Mouse (Mus musculus) hindbrain, embryonic 14.5 days (tissue): ENCODE results near the gene Cnih3. TPM values are rescaled to one million over a fixed set of nuclear protein-coding genes. Genes with fewer than 3 reads are reported as not detected.

Source experiments
- ATAC-seq: fragments of 200-750 bp; cut with Nextera tagmentation; 2 replicates; pipeline ENCODE4 v1.8.0; 2017; ENCODE audit warnings: moderate number of reproducible peaks, mild to moderate bottlenecking, moderate TSS enrichment, moderate library complexity; ENCODE audit not compliant: low FRiP score
- DNase-seq: peaks from one replicate; pipeline ENCODE4 v3.0.0-alpha.2; 2015; ENCODE audit warnings: low spot score
- H3K27ac ChIP-seq: fragments of 300-500 bp; sonication (generic); 2 replicates; pipeline ENCODE4 v1.5.1; 2014; ENCODE audit warnings: mild to moderate bottlenecking, moderate library complexity
- H3K27me3 ChIP-seq: fragments of 300-500 bp; sonication (generic); 2 replicates; pipeline ENCODE4 v1.6.1; 2014; ENCODE audit warnings: mild to moderate bottlenecking, low read length, mixed read lengths; ENCODE audit not compliant: control insufficient read depth, insufficient read depth
- H3K36me3 ChIP-seq: fragments of 300-500 bp; sonication (generic); replicated peaks from 2 replicates; pipeline ENCODE4 v1.6.1; 2014; ENCODE audit not compliant: control insufficient read depth, insufficient read depth
- H3K4me1 ChIP-seq: fragments of 300-500 bp; sonication (generic); replicated peaks from 2 replicates; pipeline ENCODE4 v1.6.1; 2014; ENCODE audit warnings: antibody characterized with exemption, low read length, mixed read lengths; ENCODE audit not compliant: control insufficient read depth, insufficient read depth
- H3K4me2 ChIP-seq: fragments of 300-500 bp; sonication (generic); replicated peaks from 2 replicates; pipeline ENCODE4 v1.6.1; 2014; ENCODE audit warnings: mild to moderate bottlenecking, moderate library complexity
- H3K4me3 ChIP-seq: fragments of 300-500 bp; sonication (generic); replicated peaks from 2 replicates; pipeline ENCODE4 v1.5.1; 2014; ENCODE audit warnings: mild to moderate bottlenecking, low read length
- H3K9ac ChIP-seq: fragments of 300-500 bp; sonication (generic); 2 replicates; pipeline ENCODE4 v1.6.1; 2014
- H3K9me3 ChIP-seq: fragments of 300-500 bp; sonication (generic); 2 replicates; pipeline ENCODE4 v1.6.1; 2016; ENCODE audit warnings: low read length; ENCODE audit not compliant: control insufficient read depth
- WGBS: fragments of 180-500 bp; shearing (Covaris S2); extraction: QIAGEN DNeasy Blood & Tissue Kit; methylation state at CpG from one replicate; pipeline ENCODE4 v1.1.7; 2014; 5-methylcytosine and 5-hydroxymethylcytosine counted together
- polyA plus RNA-seq: library from polyadenylated mRNA; unstranded; fragments of >200 nt; fragmentation: Nextera tagmentation; extraction: Ambion mirVana; gene quantifications from 2 replicates; pipeline ENCODE4 v1.2.1, GENCODE M21; 2014

Gene Cnih3
- polyA plus RNA-seq, 1 experiment from 2014 or later: 12.7 TPM

DNA sequence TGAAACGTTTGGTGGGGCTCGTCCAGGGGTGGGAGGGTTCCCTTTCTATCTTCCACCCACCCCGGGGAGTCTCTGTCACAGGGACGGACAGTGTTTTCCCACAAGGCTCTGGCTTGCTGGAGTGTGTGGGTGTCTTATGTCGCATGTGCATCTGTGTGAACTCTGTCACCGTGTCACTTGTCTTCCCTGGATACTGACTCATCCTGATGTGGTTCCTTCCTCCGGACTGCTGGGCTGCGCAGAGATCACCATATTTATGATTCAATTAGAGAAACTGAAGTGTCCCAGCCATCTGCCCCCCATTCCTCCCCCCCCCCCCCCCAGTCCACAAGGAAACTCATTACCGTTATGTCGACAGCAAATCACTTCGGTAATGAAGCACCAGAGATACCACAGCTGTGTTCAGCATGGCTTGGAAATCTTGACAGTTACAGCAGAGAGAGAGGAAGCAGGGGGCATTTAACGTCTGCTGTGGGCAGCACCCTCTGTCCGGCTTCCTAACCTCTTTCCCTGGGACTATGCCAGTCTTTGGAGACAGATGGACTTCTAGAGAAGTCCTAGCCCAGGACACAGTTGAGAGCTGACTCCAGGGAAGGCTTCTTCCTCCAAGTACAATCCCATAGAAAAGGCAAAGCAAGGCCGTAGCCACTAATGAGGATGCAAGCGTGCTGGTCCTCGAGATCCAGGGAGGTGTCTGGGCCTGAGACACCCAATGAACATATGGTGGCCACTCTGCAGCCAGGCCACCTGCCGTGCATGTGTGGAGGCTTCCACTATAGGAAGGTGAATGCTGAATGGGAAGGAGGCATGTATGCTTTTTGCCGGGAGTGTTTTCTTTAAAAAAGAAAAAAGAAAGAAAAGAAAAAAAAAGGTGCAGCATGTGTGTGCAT is 55.9 kb downstream of the Cnih3 start:
- no peaks in the 10 kb centered on the region for H3K36me3 ChIP-seq
- 45% methylated on average over 18 of the region's 18 CpGs for WGBS
- no peak overlapping the region for H3K4me2 ChIP-seq
- DNase-seq (no peak), ATAC-seq (peak; percentile 44)
- H3K9ac ChIP-seq: no peak overlapping the region
- no peaks in the 10 kb centered on the region for H3K27me3 ChIP-seq
- H3K27ac ChIP-seq: peak overlapping the region; percentile 69; the same call in 1 of the 2 replicates
- no peaks in the 10 kb centered on the region for H3K9me3 ChIP-seq
- H3K4me3 ChIP-seq: no peak overlapping the region
- H3K4me1 ChIP-seq: peaks cover 20% of the 10 kb centered on the region

DNA sequence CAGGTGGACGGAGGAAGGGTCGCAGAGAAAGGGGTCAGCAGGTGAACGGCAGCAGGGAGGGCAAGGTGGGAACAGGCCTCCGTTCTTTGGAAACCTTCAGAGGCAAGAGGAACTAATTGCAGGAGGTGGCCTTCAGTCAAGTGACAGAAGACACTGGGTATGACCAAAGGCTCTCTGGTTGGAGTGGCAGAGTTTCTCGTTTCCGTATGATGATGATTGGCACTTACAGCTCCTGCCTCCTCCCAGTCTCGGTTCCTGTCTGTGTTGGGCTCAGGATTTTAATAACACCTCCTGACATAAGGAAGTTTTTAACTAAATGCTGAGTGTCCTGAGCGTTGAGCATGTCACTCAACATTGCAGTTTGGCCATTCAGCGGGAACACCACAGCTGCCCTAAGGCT is 57.3 kb downstream of the Cnih3 start:
- Histone ChIP-seq H3K27me3 (no peaks in the 10 kb centered on the region), H3K36me3 (no peaks in the 10 kb centered on the region), H3K27ac (no peak overlapping the region), H3K4me3 (no peak overlapping the region), H3K9me3 (no peaks in the 10 kb centered on the region), H3K9ac (no peak overlapping the region), H3K4me1 (peaks cover 20% of the 10 kb centered on the region), H3K4me2 (no peak overlapping the region)
- no peak for DNase-seq
- WGBS: 83% methylated on average over 9 of the region's 9 CpGs
- ATAC-seq: no peak

DNA sequence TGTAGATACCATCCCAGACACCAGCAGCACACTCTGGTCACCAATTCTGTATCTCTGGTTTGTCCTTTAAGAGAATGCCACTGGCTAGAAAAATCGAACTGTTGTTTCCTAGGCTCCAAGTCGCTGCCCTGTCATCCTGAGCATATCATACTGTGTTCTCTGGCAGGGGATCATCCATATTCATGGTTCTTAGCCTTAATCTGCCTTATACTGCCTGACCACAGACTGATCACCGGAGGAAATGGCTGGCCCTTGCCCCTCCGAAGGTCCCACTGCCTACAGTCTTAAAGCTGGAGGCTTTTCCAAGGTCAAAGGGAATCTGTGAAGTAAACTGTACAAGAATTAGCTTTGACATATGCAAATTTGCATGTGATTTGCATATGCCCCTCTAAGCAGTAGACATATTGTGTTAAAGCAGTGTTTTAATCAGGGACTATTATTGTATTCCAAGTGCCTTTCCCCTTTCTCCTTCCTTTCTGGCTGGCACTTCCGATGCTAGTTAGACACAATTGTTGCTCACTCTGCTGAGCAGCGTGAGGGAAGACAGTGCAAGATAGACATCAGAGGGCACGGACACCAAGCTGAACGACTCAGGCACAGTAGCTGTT is 58.3 kb downstream of the Cnih3 start:
- ATAC-seq: no peak

DNA sequence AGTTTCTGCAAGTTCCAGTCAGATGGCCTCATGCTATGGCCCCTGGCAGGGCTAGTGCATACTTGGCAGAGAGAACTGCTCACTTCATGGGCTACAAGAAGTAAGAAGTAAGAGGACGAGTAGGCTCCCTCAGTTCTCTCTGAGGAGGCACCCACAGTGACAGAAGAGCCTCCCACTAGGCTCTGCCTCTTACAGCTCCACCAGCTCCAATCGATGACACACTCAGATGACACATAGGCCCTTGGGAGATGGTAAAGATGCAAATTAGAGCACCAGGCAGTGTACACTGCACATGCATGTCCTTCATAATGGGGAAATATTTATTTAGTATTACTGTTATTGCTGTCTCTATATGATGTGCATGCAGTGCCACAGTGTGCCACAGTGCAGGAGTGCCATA is 62.6 kb downstream of the Cnih3 start:
- Histone ChIP-seq H3K4me1 (peaks cover 9% of the 10 kb centered on the region; the same call in 1 of the 2 replicates), H3K4me2 (no peak overlapping the region), H3K4me3 (no peak overlapping the region), H3K27me3 (no peaks in the 10 kb centered on the region), H3K9ac (no peak overlapping the region), H3K36me3 (no peaks in the 10 kb centered on the region), H3K9me3 (no peaks in the 10 kb centered on the region), H3K27ac (no peak overlapping the region)
- WGBS: 70% methylated on average over 2 of the region's 2 CpGs
- no peak for ATAC-seq
- no peak for DNase-seq

More for the DNA sequence above, 58.3 kb downstream of the Cnih3 start:
- H3K4me3 ChIP-seq: no peak overlapping the region
- no peak overlapping the region for H3K9ac ChIP-seq
- no peaks in the 10 kb centered on the region for H3K36me3 ChIP-seq
- peaks cover 20% of the 10 kb centered on the region for H3K4me1 ChIP-seq
- no peaks in the 10 kb centered on the region for H3K9me3 ChIP-seq
- H3K4me2 ChIP-seq: no peak overlapping the region
- no peak for DNase-seq
- 0 out of 2 replicates have a peak overlapping the region, but pooled peaks have one; percentile 14 for H3K27ac ChIP-seq
- H3K27me3 ChIP-seq: no peaks in the 10 kb centered on the region
- WGBS: 32% methylated on average over 8 of the region's 8 CpGs

DNA sequence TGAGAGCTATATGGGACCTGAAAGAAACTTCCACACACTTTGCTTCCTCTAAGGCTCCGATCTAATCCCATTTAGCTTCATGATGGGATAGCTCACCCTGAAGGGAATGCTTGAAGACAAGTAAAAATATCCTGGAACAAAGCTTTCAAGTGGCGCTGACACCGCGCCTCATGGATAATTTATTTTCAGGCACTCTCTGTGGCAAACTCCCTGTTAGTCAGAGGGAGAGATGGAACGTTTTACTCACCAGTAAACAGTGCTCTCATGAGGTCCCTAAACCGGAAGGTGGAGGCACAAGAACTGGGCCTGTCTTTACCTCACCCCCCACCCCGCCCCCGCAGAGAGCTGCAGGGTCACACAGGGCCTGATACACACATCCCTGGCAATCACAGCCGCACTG is 64.4 kb downstream of the Cnih3 start:
- H3K27me3 ChIP-seq: no peaks in the 10 kb centered on the region
- no peak for DNase-seq
- H3K4me2 ChIP-seq: no peak overlapping the region
- no peaks in the 10 kb centered on the region for H3K9me3 ChIP-seq
- H3K27ac ChIP-seq: no peak overlapping the region
- peaks cover 4% of the 10 kb centered on the region; the same call in 1 of the 2 replicates for H3K4me1 ChIP-seq
- 79% methylated on average over 9 of the region's 9 CpGs for WGBS
- no peaks in the 10 kb centered on the region for H3K36me3 ChIP-seq
- no peak overlapping the region for H3K4me3 ChIP-seq
- no peak overlapping the region for H3K9ac ChIP-seq
- no peak for ATAC-seq

DNA sequence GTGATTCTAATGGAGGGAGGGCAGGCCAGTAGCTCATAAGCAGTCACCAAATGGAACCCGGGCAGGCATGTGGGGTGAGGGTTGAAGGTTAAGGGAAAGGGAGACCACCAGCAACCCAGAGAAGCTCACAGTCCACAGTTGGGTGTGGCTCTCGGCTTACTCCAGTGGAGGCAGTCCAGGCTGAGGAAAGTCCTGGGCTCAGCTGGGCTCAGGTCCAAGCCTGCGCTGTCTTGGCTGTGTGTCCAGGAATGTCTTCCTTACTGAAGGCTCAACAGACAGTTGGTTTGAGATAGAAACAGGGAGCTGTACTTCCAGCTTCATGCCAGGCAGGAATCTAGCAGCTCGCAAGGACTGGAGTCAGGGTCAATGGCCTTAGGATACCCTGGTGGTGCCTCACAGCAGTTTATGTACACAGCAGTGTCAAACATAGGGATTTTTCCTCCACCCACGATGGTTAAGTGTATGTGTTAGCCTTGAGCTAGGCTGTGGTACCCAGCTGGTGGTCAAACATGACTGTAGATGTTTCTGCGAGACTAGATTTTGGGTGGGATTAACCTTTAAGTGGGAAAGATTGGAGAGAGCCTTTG is 65.6 kb downstream of the Cnih3 start:
- Histone ChIP-seq H3K27me3 (no peaks in the 10 kb centered on the region), H3K4me1 (peaks cover 10% of the 10 kb centered on the region), H3K9me3 (no peaks in the 10 kb centered on the region), H3K9ac (no peak overlapping the region), H3K4me3 (no peak overlapping the region), H3K36me3 (no peaks in the 10 kb centered on the region), H3K27ac (no peak overlapping the region), H3K4me2 (no peak overlapping the region)
- ATAC-seq (no peak), DNase-seq (no peak)
- 79% methylated on average over 6 of the region's 6 CpGs for WGBS

DNA sequence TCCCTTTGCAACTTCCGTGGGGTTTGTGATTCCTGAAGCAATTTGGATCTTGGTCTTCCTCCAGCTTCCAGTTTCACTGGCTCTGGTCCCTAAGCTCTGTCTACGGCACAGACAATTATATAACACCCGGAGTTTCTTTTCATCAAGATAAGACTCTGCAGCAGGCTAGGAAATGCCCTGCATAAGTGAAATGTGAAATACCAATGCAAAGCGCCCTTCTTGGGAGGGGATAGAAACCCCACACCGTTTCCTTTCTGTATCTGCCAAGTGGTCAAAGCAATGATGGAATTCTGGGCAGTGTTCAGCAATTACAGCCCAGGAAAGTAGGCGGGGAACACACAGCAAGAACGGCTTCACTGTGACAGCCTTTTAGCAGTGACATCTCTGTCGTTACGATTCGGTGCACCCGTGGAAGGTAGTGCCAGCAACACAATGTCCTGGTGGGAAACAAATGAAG is 67.7 kb downstream of the Cnih3 start:
- no peak for DNase-seq
- no peak overlapping the region for H3K4me2 ChIP-seq
- 21% methylated on average over 11 of the region's 11 CpGs for WGBS

DNA sequence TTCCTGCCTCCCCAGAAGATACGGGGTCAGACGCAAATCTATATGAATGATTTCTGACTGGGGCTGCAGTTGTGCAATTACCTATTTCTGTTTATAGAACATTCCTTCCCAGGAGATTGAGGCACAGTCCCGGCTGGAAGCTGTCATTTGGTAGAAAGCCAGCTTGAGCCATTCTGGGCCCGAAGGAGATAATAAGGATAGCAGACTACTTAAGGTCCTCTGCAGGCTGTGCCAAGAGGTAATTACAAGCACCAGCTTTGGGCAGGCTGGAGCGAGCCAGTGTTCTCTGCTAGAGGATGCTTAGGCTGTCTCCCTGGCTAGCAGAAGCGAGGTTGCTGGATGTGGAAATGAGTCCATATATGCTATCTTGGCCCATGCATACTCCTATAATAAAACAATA is 70.4 kb downstream of the Cnih3 start:
- H3K9me3 ChIP-seq: no peaks in the 10 kb centered on the region
- WGBS: 37% methylated on average over 6 of the region's 6 CpGs
- H3K27ac ChIP-seq: no peak overlapping the region
- ATAC-seq (no peak; the same call in 1 of the 2 replicates), DNase-seq (no peak)
- H3K4me3 ChIP-seq: no peak overlapping the region
- H3K36me3 ChIP-seq: no peaks in the 10 kb centered on the region
- no peak overlapping the region for H3K4me2 ChIP-seq
- no peak overlapping the region for H3K9ac ChIP-seq
- peaks cover 13% of the 10 kb centered on the region for H3K4me1 ChIP-seq
- H3K27me3 ChIP-seq: no peaks in the 10 kb centered on the region

More for the DNA sequence above, 67.7 kb downstream of the Cnih3 start:
- no peak overlapping the region for H3K4me3 ChIP-seq
- H3K27ac ChIP-seq: no peak overlapping the region
- H3K9ac ChIP-seq: no peak overlapping the region
- ATAC-seq: no peak
- no peaks in the 10 kb centered on the region for H3K27me3 ChIP-seq
- peaks cover 13% of the 10 kb centered on the region for H3K4me1 ChIP-seq
- no peaks in the 10 kb centered on the region for H3K36me3 ChIP-seq
- H3K9me3 ChIP-seq: no peaks in the 10 kb centered on the region

DNA sequence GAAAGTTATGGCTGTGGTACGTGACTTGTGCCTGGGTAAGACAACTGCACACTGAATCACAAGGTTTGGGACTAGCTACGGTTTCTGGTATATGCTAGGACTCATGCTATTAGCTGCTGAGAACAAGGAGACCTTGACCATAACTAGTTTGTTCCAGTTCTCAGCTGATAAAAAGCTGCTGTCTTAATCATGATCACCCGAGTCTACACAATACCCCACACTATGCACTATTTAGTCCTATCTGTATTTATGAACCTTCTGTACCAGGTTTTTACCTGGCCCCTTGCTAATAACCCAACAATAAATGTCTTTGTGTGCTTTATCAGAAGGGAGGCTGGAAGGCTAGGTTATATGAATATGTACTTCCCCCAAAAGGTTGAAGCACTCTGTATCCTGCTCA is 72.5 kb downstream of the Cnih3 start:
- DNase-seq: no peak
- H3K4me2 ChIP-seq: no peak overlapping the region
- 89% methylated on average over 3 of the region's 3 CpGs for WGBS
- no peak overlapping the region for H3K9ac ChIP-seq
- H3K9me3 ChIP-seq: no peaks in the 10 kb centered on the region
- no peaks in the 10 kb centered on the region for H3K27me3 ChIP-seq
- H3K4me1 ChIP-seq: peaks cover 10% of the 10 kb centered on the region
- H3K27ac ChIP-seq: no peak overlapping the region
- no peak for ATAC-seq
- H3K4me3 ChIP-seq: no peak overlapping the region
- H3K36me3 ChIP-seq: no peaks in the 10 kb centered on the region
